Mouse (Mus musculus) liver, adult 2 months (tissue): Measurements from ENCODE around the gene Gm20388. TPM values are rescaled to one million over a fixed set of nuclear protein-coding genes. Genes with fewer than 3 reads are reported as not detected.
A peak's percentile ranks its signal among the peaks of the same experiment; 100 is the strongest.

ENCODE experiments used
- DNase-seq: peaks from one replicate; pipeline ENCODE4 v3.0.0-alpha.2; 2011; ENCODE audit warnings: low read depth, low spot score; ENCODE audit errors: extremely low read depth
- H3K27ac ChIP-seq: fragments of 200-500 bp; replicated peaks from 2 replicates; pipeline ENCODE4 v1.5.1; 2012; ENCODE audit warnings: low read depth, mild to moderate bottlenecking, control low read depth, inconsistent platforms, low read length; ENCODE audit not compliant: insufficient read depth
- H3K27me3 ChIP-seq: fragments of 200-500 bp; 2 replicates; pipeline ENCODE4 v1.6.1; 2012; ENCODE audit warnings: mild to moderate bottlenecking, moderate library complexity, low read length, inconsistent platforms; ENCODE audit not compliant: control insufficient read depth, insufficient read depth
- H3K36me3 ChIP-seq: fragments of 200-500 bp; 2 replicates; pipeline ENCODE4 v1.6.1; 2012; ENCODE audit warnings: low read length, inconsistent platforms; ENCODE audit not compliant: control insufficient read depth, insufficient read depth
- H3K4me1 ChIP-seq: fragments of 200-500 bp; 2 replicates; pipeline ENCODE4 v1.6.1; 2011; ENCODE audit warnings: low read length; ENCODE audit not compliant: control insufficient read depth, insufficient read depth
- H3K4me3 ChIP-seq: fragments of 200-500 bp; 2 replicates; pipeline ENCODE4 v1.5.1; 2011; ENCODE audit warnings: low read depth, mild to moderate bottlenecking, control low read depth, low read length, moderate library complexity; ENCODE audit not compliant: insufficient read depth
- H3K79me2 ChIP-seq: fragments of 200-500 bp; 2 replicates; pipeline ENCODE4 v1.6.1; 2012; ENCODE audit warnings: inconsistent platforms, mild to moderate bottlenecking, low read length, moderate library complexity; ENCODE audit not compliant: control insufficient read depth, insufficient read depth
- H3K9ac ChIP-seq: fragments of 200-500 bp; 2 replicates; pipeline ENCODE4 v1.6.1; 2012; ENCODE audit warnings: low read depth, mild to moderate bottlenecking, control low read depth, inconsistent platforms, low read length
- CTCF ChIP-seq: fragments of 200-500 bp; IDR thresholded peaks from 2 replicates; pipeline ENCODE4 v1.5.1; 2011; ENCODE audit warnings: low read depth, low read length, control low read depth
- POLR2A ChIP-seq: fragments of 200-500 bp; IDR thresholded peaks from 2 replicates; pipeline ENCODE4 v1.6.1; 2011; ENCODE audit warnings: low read length, control low read depth; ENCODE audit not compliant: insufficient read depth; ENCODE audit errors: extremely low read depth
- WGBS: fragments of 180-500 bp; shearing (Covaris S2); methylation state at CpG from one replicate; pipeline ENCODE4 v1.1.7; 2018; 5-methylcytosine and 5-hydroxymethylcytosine counted together
- polyA plus RNA-seq: library from polyadenylated mRNA; depleted of rRNA; stranded (reverse); fragments of >200 nt; gene quantifications from 2 replicates; pipeline ENCODE4 v1.2.3, GENCODE M21; 2012
- total RNA-seq: library from RNA; depleted of rRNA; stranded (reverse); fragments of >200 nt; gene quantifications from 2 replicates; pipeline ENCODE4 v1.2.3, GENCODE M21; 2014

Gm20388 gene
- total and polyA plus RNA-seq, 2 experiments: 6.4 to 19.9 TPM

GRCm38 (mm10) chr8:119941471-119941870 lies 30.8 kb downstream of the Gm20388 start:
- H3K36me3 ChIP-seq: peaks cover 27% of the 10 kb centered on the region; the same call in 1 of the 2 replicates
- 93% methylated on average over 18 of the region's 18 CpGs for WGBS
- no peak overlapping the region for H3K27ac ChIP-seq
- peaks cover 13% of the 10 kb centered on the region for H3K4me1 ChIP-seq
- H3K4me3 ChIP-seq: no peak overlapping the region
- no peaks in the 10 kb centered on the region for H3K27me3 ChIP-seq
- no peak overlapping the region for H3K9ac ChIP-seq
- H3K79me2 ChIP-seq: peaks cover 40% of the 10 kb centered on the region
- no peak for DNase-seq
- TF ChIP-seq POLR2A (no peak), CTCF (no peak)

- peaks cover 30% of the 10 kb centered on the region for H3K36me3 ChIP-seq
- WGBS: 71% methylated on average over 10 of the region's 10 CpGs
- DNase-seq: no peak
- no peak overlapping the region for H3K9ac ChIP-seq
- peaks cover 29% of the 10 kb centered on the region for H3K79me2 ChIP-seq
- no peak overlapping the region for H3K27ac ChIP-seq
- TF ChIP-seq POLR2A: no peak
- TF ChIP-seq CTCF: no peak
- H3K27me3 ChIP-seq: no peaks in the 10 kb centered on the region
- H3K4me3 ChIP-seq: no peak overlapping the region
- H3K4me1 ChIP-seq: peaks cover 6% of the 10 kb centered on the region; the same call in 1 of the 2 replicates
Measured at GRCm38 (mm10) chr8:119943616-119944015, 33.0 kb downstream of the Gm20388 start.

GRCm38 (mm10) chr8:119944096-119944811 lies 33.6 kb downstream of the Gm20388 start:
- TF ChIP-seq CTCF (peak; percentile 90), POLR2A (no peak)
- no peak overlapping the region for H3K4me3 ChIP-seq
- peaks cover 6% of the 10 kb centered on the region; the same call in 1 of the 2 replicates for H3K4me1 ChIP-seq
- no peak overlapping the region for H3K27ac ChIP-seq
- H3K9ac ChIP-seq: no peak overlapping the region
- peaks cover 25% of the 10 kb centered on the region for H3K79me2 ChIP-seq
- 34% methylated on average over 9 of the region's 9 CpGs for WGBS
- peaks cover 31% of the 10 kb centered on the region for H3K36me3 ChIP-seq
- peak; percentile 78 for DNase-seq
- H3K27me3 ChIP-seq: no peaks in the 10 kb centered on the region

GRCm38 (mm10) chr8:119946326-119946865 lies 35.8 kb downstream of the Gm20388 start:
- peaks cover 20% of the 10 kb centered on the region for H3K79me2 ChIP-seq
- TF ChIP-seq POLR2A: no peak
- TF ChIP-seq CTCF: no peak
- no peak overlapping the region for H3K9ac ChIP-seq
- H3K4me1 ChIP-seq: peaks cover 6% of the 10 kb centered on the region; the same call in 1 of the 2 replicates
- peaks cover 41% of the 10 kb centered on the region for H3K36me3 ChIP-seq
- H3K27ac ChIP-seq: no peak overlapping the region
- 91% methylated on average over 8 of the region's 8 CpGs for WGBS
- no peak overlapping the region for H3K4me3 ChIP-seq
- no peaks in the 10 kb centered on the region for H3K27me3 ChIP-seq
- DNase-seq: no peak

GRCm38 (mm10) chr8:119947653-119948052 lies 37.0 kb downstream of the Gm20388 start:
- Histone ChIP-seq H3K36me3 (peaks cover 41% of the 10 kb centered on the region), H3K27me3 (no peaks in the 10 kb centered on the region), H3K9ac (no peak overlapping the region), H3K27ac (no peak overlapping the region), H3K79me2 (peaks cover 14% of the 10 kb centered on the region; the same call in 1 of the 2 replicates), H3K4me1 (peaks cover 6% of the 10 kb centered on the region; the same call in 1 of the 2 replicates), H3K4me3 (no peak overlapping the region)
- 90% methylated on average over 19 of the region's 19 CpGs for WGBS
- DNase-seq: no peak
- TF ChIP-seq CTCF (no peak), POLR2A (no peak)

GRCm38 (mm10) chr8:119948340-119948739 lies 37.7 kb downstream of the Gm20388 start:
- WGBS: 94% methylated on average over 15 of the region's 15 CpGs
- Histone ChIP-seq H3K4me1 (peaks cover 6% of the 10 kb centered on the region; the same call in 1 of the 2 replicates), H3K9ac (no peak overlapping the region), H3K27me3 (no peaks in the 10 kb centered on the region), H3K36me3 (peaks cover 44% of the 10 kb centered on the region), H3K4me3 (no peak overlapping the region), H3K27ac (no peak overlapping the region), H3K79me2 (peaks cover 14% of the 10 kb centered on the region; the same call in 1 of the 2 replicates)
- TF ChIP-seq CTCF (no peak), POLR2A (no peak)
- DNase-seq: no peak
